Mouse (Mus musculus) neural tube, embryonic 12.5 days (tissue): ENCODE measurements at regions not wholly inside any gene's neighbourhood (a gene's known extent, or its start where the extent isn't known, plus 50 kb on each side); places are given as distances from the start of the nearest gene placed in this dataset.

ENCODE experiments used
- ATAC-seq: fragments of 200-750 bp; cut with Nextera tagmentation; 2 replicates; pipeline ENCODE4 v1.8.0; 2017; ENCODE audit warnings: low read depth, mild to moderate bottlenecking, moderate TSS enrichment, moderate library complexity; ENCODE audit not compliant: low FRiP score
- H3K27ac ChIP-seq: fragments of 300-500 bp; sonication (generic); 2 replicates; pipeline ENCODE4 v1.5.1; 2016
- H3K27me3 ChIP-seq: fragments of 300-500 bp; sonication (generic); replicated peaks from 2 replicates; pipeline ENCODE4 v1.6.1; 2016; ENCODE audit warnings: mild to moderate bottlenecking
- H3K36me3 ChIP-seq: fragments of 300-500 bp; sonication (generic); 2 replicates; pipeline ENCODE4 v1.6.1; 2016; ENCODE audit warnings: mild to moderate bottlenecking
- H3K4me1 ChIP-seq: fragments of 300-500 bp; sonication (generic); 2 replicates; pipeline ENCODE4 v1.6.1; 2016
- H3K4me2 ChIP-seq: fragments of 300-500 bp; sonication (generic); replicated peaks from 2 replicates; pipeline ENCODE4 v1.6.1; 2016; ENCODE audit warnings: mild to moderate bottlenecking
- H3K4me3 ChIP-seq: fragments of 300-500 bp; sonication (generic); 2 replicates; pipeline ENCODE4 v1.5.1; 2016
- H3K9ac ChIP-seq: fragments of 300-500 bp; sonication (generic); 2 replicates; pipeline ENCODE4 v1.6.1; 2016; ENCODE audit warnings: mild to moderate bottlenecking
- H3K9me3 ChIP-seq: fragments of 300-500 bp; sonication (generic); 2 replicates; pipeline ENCODE4 v1.6.1; 2016; ENCODE audit warnings: mild to moderate bottlenecking
- WGBS: fragments of 180-500 bp; shearing (Covaris S2); methylation state at CpG from one replicate; pipeline ENCODE4 v1.1.7; 2016; 5-methylcytosine and 5-hydroxymethylcytosine counted together

DNA sequence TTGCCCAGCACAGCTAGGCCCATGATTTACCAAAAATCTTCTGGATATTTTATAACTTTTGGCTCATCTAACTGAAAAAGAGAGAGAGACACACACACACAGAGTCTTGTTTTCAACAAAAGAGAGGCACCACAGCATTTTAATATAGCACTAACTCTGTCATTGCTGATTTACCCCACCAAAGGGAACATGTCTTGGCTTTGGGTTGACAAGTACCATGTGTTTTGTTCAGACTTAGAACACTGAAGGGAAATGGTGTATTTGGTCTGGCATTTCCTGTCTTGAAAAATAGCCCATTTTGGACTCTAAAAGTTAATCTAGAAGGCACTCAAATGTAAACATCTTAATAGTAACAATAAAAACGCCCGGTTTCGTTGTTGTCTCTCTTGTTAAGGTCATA is 432.7 kb upstream of the Ptger4 start:
- Histone ChIP-seq H3K27ac (no peak overlapping the region), H3K9ac (no peak overlapping the region), H3K4me1 (no peaks in the 10 kb centered on the region), H3K4me2 (no peak overlapping the region), H3K27me3 (no peaks in the 10 kb centered on the region), H3K9me3 (no peaks in the 10 kb centered on the region), H3K36me3 (no peaks in the 10 kb centered on the region), H3K4me3 (no peak overlapping the region)
- 82% methylated on average over 3 of the region's 3 CpGs for WGBS
- ATAC-seq = no peak

- Histone ChIP-seq H3K4me2 (no peak overlapping the region), H3K4me3 (no peak overlapping the region), H3K36me3 (no peaks in the 10 kb centered on the region), H3K4me1 (no peaks in the 10 kb centered on the region), H3K27me3 (no peaks in the 10 kb centered on the region), H3K27ac (no peak overlapping the region), H3K9me3 (no peaks in the 10 kb centered on the region), H3K9ac (no peak overlapping the region)
- ATAC-seq = no peak
- 100% methylated on average over 1 of the region's 1 CpGs for WGBS
Observed at GRCm38 (mm10) chr15:5693810-5694209, 449.8 kb upstream of the Ptger4 start.

DNA sequence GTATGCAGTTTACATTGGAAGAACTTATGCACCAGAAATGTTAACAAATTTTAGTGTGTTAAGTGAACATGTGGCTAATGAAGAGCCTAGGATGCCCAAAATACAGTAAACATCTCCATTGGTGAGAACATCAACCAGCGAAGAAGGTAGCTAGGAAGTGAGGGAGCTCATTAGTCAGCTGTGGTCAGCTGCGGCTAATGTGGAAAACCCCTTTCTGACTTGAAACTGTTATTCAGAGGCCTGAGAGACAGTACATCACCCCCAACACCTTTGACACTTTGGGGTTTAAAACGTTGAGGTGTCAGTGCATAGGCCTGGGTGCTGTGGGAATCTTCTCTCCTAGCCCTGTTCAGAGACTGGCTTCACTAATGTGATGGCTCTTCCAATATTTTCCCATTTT is 451.0 kb upstream of the Ptger4 start:
- no peak overlapping the region for H3K4me3 ChIP-seq
- WGBS = 86% methylated on average over 3 of the region's 3 CpGs
- no peak overlapping the region for H3K27ac ChIP-seq
- no peak overlapping the region for H3K4me2 ChIP-seq
- no peaks in the 10 kb centered on the region for H3K27me3 ChIP-seq
- H3K9me3 ChIP-seq = no peaks in the 10 kb centered on the region
- no peaks in the 10 kb centered on the region for H3K4me1 ChIP-seq
- no peak overlapping the region for H3K9ac ChIP-seq
- no peak for ATAC-seq
- H3K36me3 ChIP-seq = no peaks in the 10 kb centered on the region

DNA sequence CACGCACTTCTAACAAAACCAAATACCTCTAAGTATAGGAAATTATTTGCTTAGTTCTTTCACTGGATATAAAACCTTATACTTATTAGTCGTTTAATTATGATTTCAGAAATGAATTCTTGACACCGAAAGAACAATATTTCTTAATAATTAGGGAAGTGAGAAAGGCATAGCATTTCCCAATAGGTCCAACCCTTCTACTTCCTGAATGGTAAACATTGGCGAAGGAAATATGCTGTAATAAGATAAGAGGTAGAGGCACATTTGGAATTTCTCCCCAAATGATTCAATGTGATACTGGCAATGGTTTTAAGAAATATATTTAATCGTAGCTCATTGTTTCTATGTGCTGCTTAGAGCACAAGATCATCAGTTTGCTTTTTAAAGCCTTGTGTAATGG is 464.5 kb upstream of the Ptger4 start:
- no peaks in the 10 kb centered on the region for H3K9me3 ChIP-seq
- no peak for ATAC-seq
- no peak overlapping the region for H3K4me3 ChIP-seq
- H3K9ac ChIP-seq = no peak overlapping the region
- WGBS = 90% methylated on average over 5 of the region's 5 CpGs
- no peaks in the 10 kb centered on the region for H3K36me3 ChIP-seq
- no peak overlapping the region for H3K27ac ChIP-seq
- no peaks in the 10 kb centered on the region for H3K27me3 ChIP-seq
- no peaks in the 10 kb centered on the region for H3K4me1 ChIP-seq
- H3K4me2 ChIP-seq = no peak overlapping the region

- H3K4me3 ChIP-seq = no peak overlapping the region
- WGBS = 19% methylated on average over 1 of the region's 1 CpGs
- no peaks in the 10 kb centered on the region for H3K27me3 ChIP-seq
- H3K36me3 ChIP-seq = no peaks in the 10 kb centered on the region
- H3K4me2 ChIP-seq = no peak overlapping the region
- no peaks in the 10 kb centered on the region for H3K9me3 ChIP-seq
- H3K9ac ChIP-seq = no peak overlapping the region
- ATAC-seq = no peak
- no peak overlapping the region for H3K27ac ChIP-seq
- H3K4me1 ChIP-seq = no peaks in the 10 kb centered on the region
Observed at GRCm38 (mm10) chr15:5740658-5741057, 496.7 kb upstream of the Ptger4 start.

- no peaks in the 10 kb centered on the region for H3K9me3 ChIP-seq
- H3K9ac ChIP-seq = no peak overlapping the region
- no peaks in the 10 kb centered on the region for H3K27me3 ChIP-seq
- H3K4me2 ChIP-seq = no peak overlapping the region
- no peak overlapping the region for H3K27ac ChIP-seq
- no peak overlapping the region for H3K4me3 ChIP-seq
- H3K4me1 ChIP-seq = no peaks in the 10 kb centered on the region
- WGBS = 92% methylated on average over 5 of the region's 5 CpGs
- no peaks in the 10 kb centered on the region for H3K36me3 ChIP-seq
- ATAC-seq = no peak
Observed at GRCm38 (mm10) chr15:5743893-5744292, 499.9 kb upstream of the Ptger4 start.

DNA sequence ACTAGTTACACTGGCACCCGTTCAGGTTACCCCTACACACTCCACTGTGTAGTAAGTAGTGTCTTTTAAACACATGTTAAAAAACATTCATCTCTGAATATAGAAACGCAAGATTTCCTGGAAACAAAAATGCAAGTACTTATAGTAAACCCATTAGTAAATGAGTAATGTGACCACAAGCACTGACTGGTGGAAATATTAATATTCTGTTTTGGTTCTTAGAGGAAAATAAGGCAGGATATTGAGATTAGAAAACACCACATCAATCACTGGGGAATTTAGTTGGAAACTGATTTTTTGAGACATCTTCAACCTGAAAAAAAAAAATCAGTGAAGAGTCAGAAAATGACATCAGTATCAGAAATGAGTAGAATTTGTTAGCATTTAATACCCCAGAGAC is 514.7 kb upstream of the Ptger4 start:
- no peak overlapping the region for H3K4me2 ChIP-seq
- no peaks in the 10 kb centered on the region for H3K9me3 ChIP-seq
- no peaks in the 10 kb centered on the region for H3K4me1 ChIP-seq
- H3K27me3 ChIP-seq = no peaks in the 10 kb centered on the region
- 92% methylated on average over 2 of the region's 2 CpGs for WGBS
- H3K36me3 ChIP-seq = no peaks in the 10 kb centered on the region
- no peak for ATAC-seq
- no peak overlapping the region for H3K27ac ChIP-seq
- H3K4me3 ChIP-seq = no peak overlapping the region
- no peak overlapping the region for H3K9ac ChIP-seq

- ATAC-seq = no peak
- WGBS = 89% methylated on average over 4 of the region's 4 CpGs
- H3K4me1 ChIP-seq = no peaks in the 10 kb centered on the region
- H3K27me3 ChIP-seq = no peaks in the 10 kb centered on the region
- H3K4me2 ChIP-seq = no peak overlapping the region
- H3K27ac ChIP-seq = no peak overlapping the region
- H3K9me3 ChIP-seq = no peaks in the 10 kb centered on the region
- no peak overlapping the region for H3K9ac ChIP-seq
- H3K4me3 ChIP-seq = no peak overlapping the region
- H3K36me3 ChIP-seq = no peaks in the 10 kb centered on the region
Observed at GRCm38 (mm10) chr15:5762216-5762615, 518.2 kb upstream of the Ptger4 start.

- no peak overlapping the region for H3K4me2 ChIP-seq
- no peak overlapping the region for H3K9ac ChIP-seq
- no peak overlapping the region for H3K27ac ChIP-seq
- no peaks in the 10 kb centered on the region for H3K27me3 ChIP-seq
- H3K9me3 ChIP-seq = no peaks in the 10 kb centered on the region
- H3K4me3 ChIP-seq = no peak overlapping the region
- 84% methylated on average over 4 of the region's 4 CpGs for WGBS
- ATAC-seq = no peak
- H3K4me1 ChIP-seq = no peaks in the 10 kb centered on the region
- no peaks in the 10 kb centered on the region for H3K36me3 ChIP-seq
Observed at GRCm38 (mm10) chr15:5777074-5777473, 522.5 kb upstream of the Dab2 start.

DNA sequence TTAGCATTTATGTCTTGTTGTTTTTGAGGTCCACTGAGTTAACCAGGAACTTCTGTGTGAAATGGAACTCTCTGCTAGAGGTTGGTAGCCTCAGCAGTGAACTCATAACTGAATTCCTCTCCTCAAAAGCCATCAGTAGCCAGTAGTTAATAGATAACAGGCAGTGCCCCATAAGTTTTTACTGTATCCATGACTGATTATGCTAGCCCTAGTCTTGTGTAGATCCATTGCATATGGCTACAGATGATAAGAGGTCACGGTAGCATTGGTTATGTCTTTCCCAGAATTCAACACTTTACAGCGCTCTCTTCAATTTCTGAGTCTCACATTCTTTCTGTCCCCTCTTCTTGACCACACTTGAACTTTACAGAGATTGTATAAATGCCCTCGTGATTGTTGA is 499.7 kb upstream of the Dab2 start:
- no peaks in the 10 kb centered on the region for H3K4me1 ChIP-seq
- H3K4me3 ChIP-seq = no peak overlapping the region
- WGBS = 92% methylated on average over 3 of the region's 3 CpGs
- ATAC-seq = no peak
- no peak overlapping the region for H3K4me2 ChIP-seq
- no peaks in the 10 kb centered on the region for H3K9me3 ChIP-seq
- no peak overlapping the region for H3K9ac ChIP-seq
- H3K36me3 ChIP-seq = no peaks in the 10 kb centered on the region
- no peak overlapping the region for H3K27ac ChIP-seq
- H3K27me3 ChIP-seq = no peaks in the 10 kb centered on the region

GRCm38 (mm10) chr15:5811154-5811732 is 488.3 kb upstream of the Dab2 start:
- Histone ChIP-seq H3K4me2 (no peak overlapping the region), H3K27ac (no peak overlapping the region), H3K27me3 (no peaks in the 10 kb centered on the region), H3K4me3 (no peak overlapping the region), H3K9ac (no peak overlapping the region), H3K4me1 (no peaks in the 10 kb centered on the region), H3K36me3 (no peaks in the 10 kb centered on the region), H3K9me3 (no peaks in the 10 kb centered on the region)
- WGBS = 84% methylated on average over 9 of the region's 9 CpGs
- ATAC-seq = 0 out of 2 replicates have a peak, but pooled peaks have one; percentile 25

GRCm38 (mm10) chr15:5811958-5812357 is 487.6 kb upstream of the Dab2 start:
- 88% methylated on average over 1 of the region's 1 CpGs for WGBS
- H3K27ac ChIP-seq = no peak overlapping the region
- no peak overlapping the region for H3K9ac ChIP-seq
- no peaks in the 10 kb centered on the region for H3K4me1 ChIP-seq
- H3K9me3 ChIP-seq = no peaks in the 10 kb centered on the region
- no peak overlapping the region for H3K4me2 ChIP-seq
- no peaks in the 10 kb centered on the region for H3K27me3 ChIP-seq
- H3K36me3 ChIP-seq = no peaks in the 10 kb centered on the region
- no peak for ATAC-seq
- H3K4me3 ChIP-seq = no peak overlapping the region

GRCm38 (mm10) chr15:5817901-5818576 is 481.5 kb upstream of the Dab2 start:
- ATAC-seq = no peak
- Histone ChIP-seq H3K36me3 (no peaks in the 10 kb centered on the region), H3K4me2 (no peak overlapping the region), H3K4me1 (no peaks in the 10 kb centered on the region), H3K4me3 (no peak overlapping the region), H3K27ac (no peak overlapping the region), H3K9me3 (no peaks in the 10 kb centered on the region), H3K27me3 (no peaks in the 10 kb centered on the region), H3K9ac (no peak overlapping the region)
- 73% methylated on average over 7 of the region's 7 CpGs for WGBS
